Mouse (Mus musculus) hindbrain, embryonic 14.5 days (tissue): ENCODE measurements around the gene Gm498. TPM values are rescaled to one million over a fixed set of nuclear protein-coding genes. Genes with fewer than 3 reads are reported as not detected.
A peak's percentile ranks its signal among the peaks of the same experiment; 100 is the strongest.

Experiments used
- ATAC-seq: fragments of 200-750 bp; cut with Nextera tagmentation; 2 replicates; pipeline ENCODE4 v1.8.0; 2017; ENCODE audit warnings: moderate number of reproducible peaks, mild to moderate bottlenecking, moderate TSS enrichment, moderate library complexity; ENCODE audit not compliant: low FRiP score
- DNase-seq: peaks from one replicate; pipeline ENCODE4 v3.0.0-alpha.2; 2015; ENCODE audit warnings: low spot score
- H3K27ac ChIP-seq: fragments of 300-500 bp; sonication (generic); 2 replicates; pipeline ENCODE4 v1.5.1; 2014; ENCODE audit warnings: mild to moderate bottlenecking, moderate library complexity
- H3K27me3 ChIP-seq: fragments of 300-500 bp; sonication (generic); 2 replicates; pipeline ENCODE4 v1.6.1; 2014; ENCODE audit warnings: mild to moderate bottlenecking, low read length, mixed read lengths; ENCODE audit not compliant: control insufficient read depth, insufficient read depth
- H3K36me3 ChIP-seq: fragments of 300-500 bp; sonication (generic); replicated peaks from 2 replicates; pipeline ENCODE4 v1.6.1; 2014; ENCODE audit not compliant: control insufficient read depth, insufficient read depth
- H3K4me1 ChIP-seq: fragments of 300-500 bp; sonication (generic); replicated peaks from 2 replicates; pipeline ENCODE4 v1.6.1; 2014; ENCODE audit warnings: antibody characterized with exemption, low read length, mixed read lengths; ENCODE audit not compliant: control insufficient read depth, insufficient read depth
- H3K4me2 ChIP-seq: fragments of 300-500 bp; sonication (generic); replicated peaks from 2 replicates; pipeline ENCODE4 v1.6.1; 2014; ENCODE audit warnings: mild to moderate bottlenecking, moderate library complexity
- H3K4me3 ChIP-seq: fragments of 300-500 bp; sonication (generic); replicated peaks from 2 replicates; pipeline ENCODE4 v1.5.1; 2014; ENCODE audit warnings: mild to moderate bottlenecking, low read length
- H3K9ac ChIP-seq: fragments of 300-500 bp; sonication (generic); 2 replicates; pipeline ENCODE4 v1.6.1; 2014
- H3K9me3 ChIP-seq: fragments of 300-500 bp; sonication (generic); 2 replicates; pipeline ENCODE4 v1.6.1; 2016; ENCODE audit warnings: low read length; ENCODE audit not compliant: control insufficient read depth
- WGBS: fragments of 180-500 bp; shearing (Covaris S2); extraction: QIAGEN DNeasy Blood & Tissue Kit; methylation state at CpG from one replicate; pipeline ENCODE4 v1.1.7; 2014; 5-methylcytosine and 5-hydroxymethylcytosine counted together
- polyA plus RNA-seq: library from polyadenylated mRNA; unstranded; fragments of >200 nt; fragmentation: Nextera tagmentation; extraction: Ambion mirVana; gene quantifications from 2 replicates; pipeline ENCODE4 v1.2.1, GENCODE M21; 2014

Gene Gm498
- polyA plus RNA-seq, 1 experiment from 2014 or later: not detected

DNA sequence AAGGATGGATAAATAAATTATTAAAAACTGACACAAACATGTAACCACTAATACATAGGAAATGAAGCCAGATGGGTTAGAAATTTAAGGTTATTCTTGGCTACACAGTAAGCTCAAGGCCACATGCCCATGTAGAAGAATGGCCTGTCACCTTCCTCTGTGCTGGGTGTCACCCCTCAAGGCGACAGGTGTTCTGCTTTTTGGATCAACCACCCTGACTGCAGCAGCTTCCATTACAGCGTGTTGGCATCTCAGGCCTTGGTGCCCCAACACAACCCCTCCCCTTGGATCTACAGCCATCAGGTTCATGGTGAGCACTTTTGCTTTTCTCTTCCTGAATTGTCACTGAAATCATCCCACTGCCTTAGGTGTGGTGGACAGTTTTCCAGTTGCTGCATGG is 34.0 kb upstream of the Gm498 start:
- H3K4me2 ChIP-seq: peak overlapping the region; percentile 97
- H3K27me3 ChIP-seq: no peaks in the 10 kb centered on the region
- no peak for DNase-seq
- WGBS: 97% methylated on average over 2 of the region's 2 CpGs
- ATAC-seq: no peak
- H3K27ac ChIP-seq: no peak overlapping the region
- peaks cover 12% of the 10 kb centered on the region; the same call in 1 of the 2 replicates for H3K36me3 ChIP-seq
- no peak overlapping the region for H3K4me3 ChIP-seq
- peaks cover 45% of the 10 kb centered on the region for H3K4me1 ChIP-seq
- no peaks in the 10 kb centered on the region for H3K9me3 ChIP-seq
- no peak overlapping the region for H3K9ac ChIP-seq

DNA sequence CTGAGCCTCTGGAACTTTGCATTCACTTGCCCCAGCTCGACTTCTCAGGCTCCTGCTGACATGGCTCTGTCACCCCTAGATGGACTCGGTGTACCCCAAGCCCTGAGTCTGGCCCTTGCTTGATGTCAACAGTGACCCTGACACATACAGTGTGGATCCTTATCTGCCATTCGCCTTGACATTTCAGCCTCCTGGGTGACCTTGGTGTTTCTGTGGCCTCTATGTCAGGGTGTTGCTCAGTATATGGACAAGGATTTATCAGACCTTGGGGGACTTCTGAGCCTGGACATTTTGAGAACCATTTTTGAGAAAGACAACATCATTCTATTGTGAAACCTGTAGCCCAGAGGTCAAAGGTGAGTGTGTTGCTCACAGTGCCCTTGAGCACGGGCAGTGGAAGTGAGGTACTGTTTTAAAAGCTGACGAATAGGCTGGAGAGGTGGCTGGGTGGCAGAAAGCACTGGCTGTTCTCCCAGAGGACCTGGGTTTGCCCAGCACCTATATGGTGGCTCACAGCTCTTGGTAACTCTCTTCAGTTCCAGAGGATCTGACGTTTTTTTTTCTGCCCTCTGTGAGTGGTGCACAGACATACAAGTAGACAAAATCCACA is 33.0 kb upstream of the Gm498 start:
- ATAC-seq: no peak

DNA sequence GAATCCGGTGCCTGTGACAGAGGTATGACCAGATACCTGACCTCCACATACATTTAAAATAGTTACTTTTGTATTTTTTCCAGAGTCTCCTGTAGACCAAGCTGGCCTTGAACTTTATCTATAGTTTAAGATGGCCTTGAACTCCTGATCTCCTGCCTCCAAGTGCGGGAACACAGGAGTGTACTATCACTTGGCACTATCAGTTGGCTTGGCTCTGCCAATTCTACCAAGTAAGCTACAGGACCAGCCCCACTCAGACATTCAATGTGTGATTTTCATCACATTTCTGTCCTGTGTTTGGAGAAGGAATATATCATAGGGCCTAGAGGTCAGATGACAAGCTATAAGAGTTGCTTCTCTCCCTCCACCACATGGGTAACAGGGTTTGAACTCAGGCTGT is 32.3 kb upstream of the Gm498 start:
- H3K4me3 ChIP-seq: no peak overlapping the region
- ATAC-seq (no peak), DNase-seq (no peak)
- H3K9ac ChIP-seq: no peak overlapping the region
- H3K9me3 ChIP-seq: no peaks in the 10 kb centered on the region
- H3K27ac ChIP-seq: no peak overlapping the region
- 96% methylated on average over 2 of the region's 2 CpGs for WGBS
- H3K4me1 ChIP-seq: peaks cover 45% of the 10 kb centered on the region
- no peak overlapping the region for H3K4me2 ChIP-seq
- no peaks in the 10 kb centered on the region for H3K27me3 ChIP-seq
- H3K36me3 ChIP-seq: peaks cover 29% of the 10 kb centered on the region

More for the DNA sequence above, 33.0 kb upstream of the Gm498 start:
- DNase-seq: no peak
- H3K9me3 ChIP-seq: no peaks in the 10 kb centered on the region
- no peak overlapping the region for H3K9ac ChIP-seq
- H3K27me3 ChIP-seq: no peaks in the 10 kb centered on the region
- WGBS: 85% methylated on average over 6 of the region's 6 CpGs
- no peak overlapping the region for H3K4me2 ChIP-seq
- no peak overlapping the region for H3K27ac ChIP-seq
- H3K36me3 ChIP-seq: peaks cover 23% of the 10 kb centered on the region
- H3K4me1 ChIP-seq: peaks cover 45% of the 10 kb centered on the region
- no peak overlapping the region for H3K4me3 ChIP-seq

- H3K9ac ChIP-seq: no peak overlapping the region
- H3K36me3 ChIP-seq: peaks cover 35% of the 10 kb centered on the region
- DNase-seq: no peak
- no peak for ATAC-seq
- H3K9me3 ChIP-seq: no peaks in the 10 kb centered on the region
- 75% methylated on average over 3 of the region's 3 CpGs for WGBS
- no peak overlapping the region for H3K4me2 ChIP-seq
- no peaks in the 10 kb centered on the region for H3K27me3 ChIP-seq
- H3K4me3 ChIP-seq: no peak overlapping the region
- no peak overlapping the region for H3K27ac ChIP-seq
- H3K4me1 ChIP-seq: peaks cover 45% of the 10 kb centered on the region
Measured at GRCm38 (mm10) chr7:143834972-143835371, 31.7 kb upstream of the Gm498 start.

GRCm38 (mm10) chr7:143837705-143838358 is 28.8 kb upstream of the Gm498 start:
- 95% methylated on average over 3 of the region's 3 CpGs for WGBS
- Histone ChIP-seq H3K36me3 (peaks cover 64% of the 10 kb centered on the region), H3K4me3 (no peak overlapping the region), H3K27me3 (no peaks in the 10 kb centered on the region), H3K27ac (no peak overlapping the region), H3K9me3 (no peaks in the 10 kb centered on the region), H3K4me2 (no peak overlapping the region), H3K4me1 (peaks cover 25% of the 10 kb centered on the region), H3K9ac (no peak overlapping the region)
- no peak for DNase-seq
- ATAC-seq: no peak

DNA sequence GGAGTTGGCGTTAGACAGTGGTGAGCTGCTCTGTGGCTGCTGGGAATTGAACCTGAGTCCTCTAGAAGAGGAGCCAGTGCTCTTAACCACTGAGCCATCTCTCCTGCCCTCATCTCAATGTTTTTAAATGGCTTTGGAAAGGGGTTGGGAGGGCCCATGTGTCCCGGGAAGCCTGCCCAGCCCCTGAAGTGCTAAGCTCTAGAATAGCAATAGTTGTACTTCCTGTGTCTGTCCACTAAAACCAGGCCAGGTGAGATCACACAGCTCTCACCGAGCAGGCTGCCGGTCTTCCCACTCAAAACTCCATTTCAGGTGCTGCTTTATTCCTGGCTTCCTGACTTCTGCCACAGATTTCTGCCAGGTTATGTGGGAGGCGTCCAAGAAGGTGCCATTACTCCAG is 26.5 kb upstream of the Gm498 start:
- 93% methylated on average over 5 of the region's 5 CpGs for WGBS

DNA sequence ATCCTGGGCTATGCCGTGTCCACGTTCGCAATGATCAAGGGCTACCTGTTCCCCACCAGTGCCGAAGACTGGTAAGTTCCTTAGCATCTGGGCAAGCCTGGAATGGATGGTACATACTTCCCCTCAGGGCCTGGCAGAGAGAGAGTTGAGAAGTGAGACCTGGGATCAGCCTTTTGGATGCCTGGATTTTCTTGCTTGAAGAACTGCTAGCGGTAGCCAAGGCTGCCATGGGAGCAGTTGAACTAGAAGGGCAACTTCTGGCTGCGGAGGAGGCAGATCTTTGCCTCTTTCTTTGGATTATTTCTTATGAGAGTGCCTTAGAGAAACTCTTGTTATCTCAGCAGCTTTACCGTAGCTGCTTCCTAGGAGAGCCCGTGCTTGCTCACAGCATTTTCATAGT is 25.3 kb upstream of the Gm498 start:
- no peak overlapping the region for H3K9ac ChIP-seq
- 97% methylated on average over 8 of the region's 8 CpGs for WGBS
- no peak overlapping the region for H3K4me3 ChIP-seq
- H3K4me2 ChIP-seq: no peak overlapping the region
- peaks cover 98% of the 10 kb centered on the region for H3K36me3 ChIP-seq
- H3K27ac ChIP-seq: no peak overlapping the region
- 0 out of 2 replicates have a peak, but pooled peaks cover 2% of the 10 kb centered on the region for H3K4me1 ChIP-seq
- ATAC-seq (no peak), DNase-seq (no peak)
- no peaks in the 10 kb centered on the region for H3K9me3 ChIP-seq
- no peaks in the 10 kb centered on the region for H3K27me3 ChIP-seq

More for the DNA sequence above, 26.5 kb upstream of the Gm498 start:
- Histone ChIP-seq H3K9ac (no peak overlapping the region), H3K4me1 (peaks cover 8% of the 10 kb centered on the region; the same call in 1 of the 2 replicates), H3K27ac (no peak overlapping the region), H3K36me3 (peaks cover 87% of the 10 kb centered on the region), H3K4me2 (no peak overlapping the region), H3K4me3 (no peak overlapping the region), H3K9me3 (no peaks in the 10 kb centered on the region), H3K27me3 (no peaks in the 10 kb centered on the region)
- ATAC-seq: no peak
- DNase-seq: no peak

DNA sequence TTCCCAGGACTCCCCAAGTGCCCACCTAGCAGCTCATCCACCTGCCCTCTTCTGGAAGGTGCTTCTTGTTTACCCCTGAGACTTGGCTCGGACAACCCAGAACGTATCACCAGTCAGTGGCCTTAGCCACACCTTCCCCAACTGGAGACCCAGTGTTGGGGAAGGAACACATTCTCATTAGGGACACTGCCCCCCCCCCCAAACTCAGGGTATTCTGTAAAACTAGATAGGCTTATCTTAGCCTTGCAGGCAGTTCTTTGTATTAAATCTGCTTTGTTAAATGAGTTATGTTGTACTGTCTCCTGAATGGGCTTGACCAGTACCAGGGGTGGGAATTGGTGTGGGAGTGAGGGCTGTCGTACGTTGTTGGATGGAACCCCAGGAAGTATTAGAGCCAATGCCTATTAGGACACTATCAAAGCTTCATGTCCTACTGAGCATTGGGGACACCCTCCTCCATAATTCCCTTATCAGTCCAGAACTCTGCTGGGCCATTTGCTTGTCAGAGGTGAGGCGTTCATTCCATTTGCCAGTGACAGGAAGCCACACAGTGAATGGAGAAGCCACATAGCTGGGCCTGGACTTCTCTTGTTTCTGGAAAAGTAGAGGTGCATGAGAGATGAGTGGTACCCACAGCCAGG is 18.4 kb upstream of the Gm498 start:
- ATAC-seq (no peak), DNase-seq (no peak)
- no peaks in the 10 kb centered on the region for H3K9me3 ChIP-seq
- 94% methylated on average over 5 of the region's 5 CpGs for WGBS
- H3K4me2 ChIP-seq: no peak overlapping the region
- no peak overlapping the region for H3K27ac ChIP-seq
- peaks cover 59% of the 10 kb centered on the region for H3K36me3 ChIP-seq
- H3K4me1 ChIP-seq: no peaks in the 10 kb centered on the region
- H3K4me3 ChIP-seq: no peak overlapping the region
- H3K9ac ChIP-seq: no peak overlapping the region
- H3K27me3 ChIP-seq: no peaks in the 10 kb centered on the region

DNA sequence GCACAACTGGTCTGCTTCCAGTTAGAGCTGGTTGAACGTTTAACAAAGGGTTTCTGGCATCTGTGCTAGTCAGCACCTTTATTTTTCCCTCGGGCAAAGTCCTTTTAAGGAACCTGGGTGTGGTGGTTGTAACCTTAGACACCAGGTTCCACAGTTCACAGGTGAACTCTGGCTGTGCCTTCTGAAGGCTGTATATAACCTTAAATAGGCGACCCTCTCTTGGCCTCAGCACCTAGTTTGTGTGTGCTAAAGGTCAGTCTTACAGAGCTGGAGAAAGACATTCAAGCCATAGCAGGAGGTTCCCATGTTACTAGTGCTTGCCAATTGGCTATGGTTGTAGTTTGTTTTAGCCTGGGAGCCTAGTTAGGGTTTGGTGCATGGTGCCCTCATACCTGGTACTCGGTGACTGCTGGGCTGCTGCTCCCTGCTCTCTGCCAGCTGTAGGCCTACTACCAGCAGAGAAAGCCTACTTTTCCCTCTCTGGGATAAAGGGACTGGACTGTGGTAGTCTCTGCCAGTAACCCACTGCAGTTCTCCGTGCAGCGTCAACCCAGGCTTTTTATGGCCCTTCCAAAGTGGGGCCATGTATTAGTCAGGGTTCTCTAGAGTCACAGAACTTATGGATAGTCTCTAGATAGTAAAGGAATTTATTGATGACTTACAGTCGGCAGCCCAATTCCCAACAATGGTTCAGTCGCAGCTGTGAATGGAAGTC is 17.7 kb upstream of the Gm498 start:
- WGBS: 93% methylated on average over 6 of the region's 8 CpGs
- Histone ChIP-seq H3K4me1 (no peaks in the 10 kb centered on the region), H3K36me3 (peaks cover 52% of the 10 kb centered on the region), H3K9me3 (no peaks in the 10 kb centered on the region), H3K4me3 (no peak overlapping the region), H3K9ac (no peak overlapping the region), H3K27ac (no peak overlapping the region), H3K27me3 (no peaks in the 10 kb centered on the region), H3K4me2 (no peak overlapping the region)
- DNase-seq (no peak), ATAC-seq (no peak)
